Mouse (Mus musculus) CH12F3 (cell line): ENCODE results near the gene Ehmt2.

ENCODE experiments used
- in situ Hi-C: fragments of 300-500 bp; cut with MboI; formaldehyde crosslinking; loops from 2 replicates; pipeline ENCODE4 v1.14.3; 2020; ENCODE audit warnings: low sequenced_read_pairs

Gene Ehmt2

DNA sequence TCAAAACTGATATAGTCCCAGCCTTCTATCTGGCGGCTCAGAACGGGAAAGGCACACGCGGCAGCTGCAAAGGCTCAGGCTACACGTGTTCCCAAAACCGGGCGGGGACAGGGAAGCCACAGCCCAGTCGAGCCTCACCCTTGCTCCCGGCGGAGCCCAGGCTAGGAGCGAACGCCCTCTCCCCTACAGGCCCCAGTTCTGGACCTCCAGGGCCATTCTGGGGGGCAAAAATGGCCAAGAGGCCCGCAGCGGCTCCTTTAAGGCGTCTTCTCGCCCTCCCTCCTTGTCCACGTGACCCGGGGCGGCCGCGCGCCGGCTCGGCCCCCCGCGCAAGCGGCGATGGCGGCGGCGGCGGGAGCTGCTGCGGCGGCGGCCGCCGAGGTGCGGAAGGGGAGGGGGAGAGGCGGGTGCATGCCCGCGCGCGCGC lies at the start of gene Ehmt2, which contains the start of gene C2:
TSS of gene Ehmt2 (plus strand) at position 310 of the 427 bp plus-strand sequence.
TSS of gene C2 (minus strand) at position 106 of the 427 bp plus-strand sequence.
- in situ Hi-C loops = no loop called here

DNA sequence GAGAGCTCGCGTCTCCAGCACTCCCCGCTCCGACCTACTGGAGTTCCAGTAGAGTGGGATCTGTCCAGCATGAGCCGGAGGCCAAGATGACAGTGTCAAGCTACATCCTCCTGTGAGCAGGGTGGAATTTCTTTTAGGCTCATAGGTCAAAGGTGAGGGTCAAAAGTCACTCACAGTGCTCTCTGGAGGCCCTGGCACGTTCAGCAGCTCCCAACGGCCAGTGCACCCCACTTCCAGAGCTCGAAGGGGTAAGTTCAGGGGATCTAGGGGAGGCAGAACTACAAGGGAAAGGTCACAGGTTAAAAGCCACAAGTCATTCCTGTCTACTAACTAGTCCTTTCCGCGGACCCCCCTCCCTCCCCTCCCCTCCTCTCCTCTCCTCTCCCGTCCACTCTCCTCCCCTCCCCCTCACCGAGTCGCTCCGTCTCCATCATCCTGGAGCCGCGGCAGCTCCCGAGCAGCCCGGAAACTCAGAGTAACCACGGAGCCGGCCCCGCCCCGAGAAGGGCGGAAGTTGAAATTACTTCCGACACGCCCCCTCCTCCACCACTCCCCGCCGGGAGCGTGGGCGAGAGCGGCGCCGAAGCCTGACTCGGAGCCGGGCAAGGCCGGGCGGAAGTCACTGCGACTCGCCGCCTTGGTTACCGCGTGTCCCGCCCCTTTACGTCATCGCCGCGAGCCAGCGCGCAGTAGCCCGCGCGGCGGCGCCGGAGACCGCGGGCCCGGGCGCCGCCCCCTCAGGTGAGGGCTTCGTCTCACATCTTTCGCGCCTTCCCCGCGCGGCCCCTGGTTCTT lies 48.4 kb upstream of the Ehmt2 start, which contains the start of the genes Skiv2l and Nelfe:
TSS of gene Skiv2l (minus strand) at position 489 of the 795 bp plus-strand sequence.
TSS of gene Nelfe (plus strand) at position 670 of the 795 bp plus-strand sequence.
- in situ Hi-C loops = no loop called here

DNA sequence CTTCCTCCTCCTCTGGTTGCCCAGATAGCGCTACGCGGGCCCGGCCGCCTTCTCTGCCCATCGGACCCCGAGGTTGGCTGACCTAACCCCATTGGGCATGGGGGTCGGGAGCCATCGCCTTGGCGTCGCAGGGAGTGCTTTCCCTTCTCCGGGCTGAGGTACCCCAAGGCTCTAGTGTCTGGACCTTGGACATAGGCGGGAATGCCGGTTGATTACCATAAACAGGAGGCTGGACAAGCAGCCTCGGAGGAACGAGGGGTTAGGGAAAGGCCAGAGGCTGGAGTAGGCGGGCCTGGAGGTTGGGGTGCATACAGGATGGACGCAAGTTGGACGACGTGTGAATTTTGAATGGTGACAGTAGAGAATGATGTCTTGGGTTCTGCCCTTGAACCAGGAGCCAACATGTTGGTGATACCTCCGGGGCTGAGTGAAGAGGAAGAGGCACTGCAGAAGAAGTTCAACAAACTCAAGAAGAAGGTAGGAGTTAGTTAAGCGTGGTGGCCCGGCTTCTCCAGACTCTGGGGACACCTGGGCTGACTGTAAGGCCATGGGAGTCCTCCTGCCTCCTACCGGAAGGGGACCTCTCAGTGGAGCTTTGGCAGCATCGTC lies 47.6 kb upstream of the Ehmt2 start:
- in situ Hi-C loops = no loop called here

DNA sequence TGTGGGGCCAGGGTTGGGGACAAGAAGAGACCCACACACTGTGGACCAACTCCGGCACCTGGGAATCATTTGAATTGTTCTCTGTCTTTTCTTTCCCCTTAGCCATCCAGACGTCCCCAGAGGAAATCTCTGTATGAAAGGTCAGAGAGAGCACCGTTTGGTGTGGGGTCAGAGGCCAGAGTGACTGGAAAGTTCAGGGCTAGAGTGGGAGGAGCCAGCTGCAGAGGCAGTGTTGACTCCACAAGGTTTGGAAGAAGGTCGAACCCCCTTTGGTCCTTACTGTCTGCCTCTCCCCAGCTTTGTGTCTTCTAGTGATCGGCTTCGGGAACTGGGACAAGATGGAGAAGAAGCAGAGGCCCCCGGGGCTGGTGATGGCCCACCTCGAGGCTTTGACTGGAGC lies 44.8 kb upstream of the Ehmt2 start:
- in situ Hi-C loops = no loop called here

DNA sequence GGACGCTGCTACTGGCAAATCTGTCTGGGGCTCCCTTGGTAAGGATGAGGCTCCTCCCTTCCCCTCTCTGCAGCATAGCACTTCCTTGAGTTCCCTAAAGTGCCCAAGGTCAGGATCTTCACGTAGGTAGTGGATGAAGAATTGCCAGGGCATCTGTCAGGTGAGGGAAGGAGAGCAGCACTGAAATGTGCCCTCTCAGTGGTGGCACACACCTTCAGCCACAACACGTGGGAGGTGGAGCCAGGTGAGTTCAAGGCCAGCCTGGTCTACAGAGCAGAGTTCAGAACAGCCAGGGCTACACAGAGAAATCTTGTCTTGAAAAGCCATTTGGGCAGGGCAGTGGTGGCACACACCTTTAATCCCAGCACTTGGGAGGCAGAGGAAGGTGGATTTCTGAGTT lies 43.5 kb upstream of the Ehmt2 start:
- in situ Hi-C loops = loop anchor here (5.0 kb wide), 1 partner anchor 93 kb away; no protein-coding TSS in a partner anchor

DNA sequence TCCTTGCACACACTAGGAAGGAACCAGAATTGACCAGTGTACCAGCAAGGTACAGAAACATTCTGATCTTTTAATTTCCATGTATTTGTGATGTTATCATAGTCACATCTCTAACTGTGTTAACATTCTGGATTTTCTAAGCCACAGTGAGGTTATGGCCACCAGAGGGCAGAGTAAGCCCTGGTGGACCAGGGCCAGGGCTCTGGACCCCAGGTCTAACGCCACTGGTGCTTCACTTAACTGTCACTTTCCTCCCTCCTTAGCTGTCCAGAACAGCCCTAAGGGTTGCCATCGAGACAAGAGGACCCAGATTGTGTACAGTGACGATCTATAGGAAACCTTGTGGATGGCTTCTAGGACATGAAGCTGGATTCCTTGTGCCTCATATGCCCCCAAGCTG lies 42.4 kb upstream of the Ehmt2 start:
- in situ Hi-C loops = loop anchor here (5.0 kb wide), 1 partner anchor 91 kb away; no protein-coding TSS in a partner anchor

DNA sequence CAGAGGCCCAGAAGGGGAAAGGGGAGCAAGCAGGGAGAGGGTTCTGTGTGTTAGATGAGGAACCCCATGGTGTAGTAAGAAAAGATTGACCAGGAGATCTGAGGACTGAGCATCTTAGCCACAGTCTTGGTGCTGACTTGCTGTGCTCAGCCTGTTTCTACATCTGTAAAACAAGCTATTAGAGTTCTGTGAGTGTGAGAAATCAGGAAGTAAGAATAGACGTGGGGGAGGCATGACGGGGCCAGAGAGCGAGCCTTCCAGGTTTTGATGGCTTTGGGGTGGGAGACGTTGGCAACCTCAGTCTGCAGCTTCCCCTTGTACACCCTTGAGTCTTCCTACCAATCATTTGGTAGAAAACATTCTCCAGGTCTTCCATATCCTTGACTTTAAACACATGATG lies 39.6 kb upstream of the Ehmt2 start:
- in situ Hi-C loops = loop anchor here (5.0 kb wide), 1 partner anchor 89 kb away; no protein-coding TSS in a partner anchor

DNA sequence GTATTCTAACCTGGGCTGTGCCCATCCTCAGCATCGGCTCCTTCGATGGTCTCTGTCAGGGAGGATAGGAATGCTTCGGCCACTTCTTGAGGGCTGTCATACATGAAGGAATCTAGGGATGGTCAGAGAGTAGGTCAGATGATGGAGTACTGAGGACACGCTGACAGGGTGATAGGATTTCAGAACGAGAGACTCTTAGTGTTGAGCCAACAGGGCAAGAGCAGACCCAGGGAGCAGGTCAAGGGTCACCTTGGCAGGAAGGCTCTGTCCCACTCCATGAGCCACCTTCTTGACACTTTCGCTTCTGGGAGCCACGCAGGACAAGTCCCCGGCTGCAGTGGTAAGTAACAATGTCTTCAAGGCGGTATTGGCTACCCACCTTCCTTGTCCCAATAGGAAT lies 37.8 kb upstream of the Ehmt2 start:
- in situ Hi-C loops = no loop called here

DNA sequence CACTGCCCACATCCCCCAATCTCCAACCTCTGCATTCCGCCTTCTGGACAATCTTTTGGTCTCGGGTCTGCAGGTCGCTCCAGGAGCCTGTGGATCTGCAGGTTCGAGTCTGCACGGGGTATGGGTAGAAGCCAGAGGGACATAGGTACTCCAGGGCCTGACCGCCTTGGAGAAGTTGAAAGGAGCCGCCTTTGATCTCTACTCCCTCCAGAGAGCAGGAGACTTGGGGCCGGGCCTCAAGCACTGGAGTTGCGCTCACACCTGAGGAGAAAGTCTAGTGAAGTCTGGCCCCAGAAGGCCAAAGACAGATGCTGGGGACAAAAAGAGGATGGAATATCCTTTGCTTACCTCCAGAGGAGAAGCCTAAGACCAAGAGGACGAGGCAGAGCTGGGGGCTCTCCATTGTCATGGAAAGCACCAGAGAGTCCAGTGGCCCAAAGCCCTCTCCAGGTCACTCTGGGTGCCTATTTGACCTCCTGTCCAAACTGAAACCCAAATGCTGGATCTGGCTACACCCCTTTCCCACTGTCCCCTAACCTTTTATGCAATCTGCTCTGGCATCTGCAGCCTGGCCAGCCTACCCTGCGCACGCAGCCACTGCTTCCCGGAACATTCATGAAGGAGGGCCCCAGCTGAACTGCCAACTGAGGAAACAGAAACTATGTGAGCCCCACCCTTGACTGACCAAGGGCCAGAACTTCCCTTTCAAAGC lies 36.4 kb upstream of the Ehmt2 start:
- in situ Hi-C loops = no loop called here

DNA sequence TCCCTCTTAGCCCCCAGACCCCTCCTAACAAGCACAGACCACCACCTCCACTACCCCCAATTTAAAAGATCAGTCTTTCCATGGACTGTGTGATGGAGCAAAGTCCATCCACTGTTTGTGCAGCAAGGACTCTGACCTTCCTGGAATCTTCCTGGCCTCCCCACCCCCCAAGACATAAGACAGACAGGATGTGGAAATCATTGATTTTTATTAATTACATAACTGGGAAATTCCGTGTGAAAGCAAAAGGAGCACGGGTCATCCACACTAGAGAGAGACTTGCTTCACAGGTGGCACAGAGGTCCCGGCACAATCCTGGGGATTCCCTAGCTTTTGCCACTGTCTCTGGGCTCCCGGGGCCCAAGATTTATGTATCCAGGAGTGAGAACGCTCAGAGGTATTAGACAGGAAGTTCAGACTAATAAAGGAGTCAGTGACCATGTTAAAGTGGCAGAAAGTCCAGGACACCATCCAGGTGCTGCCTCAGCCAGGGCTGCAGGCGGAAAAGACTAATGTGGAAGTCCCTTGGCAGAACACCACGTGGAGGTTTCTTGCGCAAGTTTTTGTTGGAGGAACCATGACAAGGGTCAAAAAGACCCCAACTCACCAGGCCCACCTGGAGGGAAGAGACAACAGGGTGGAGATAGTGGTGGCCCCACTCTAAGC lies 35.7 kb upstream of the Ehmt2 start, which contains the start of gene Cfb:
TSS of gene Cfb (minus strand) at position 103 of the 666 bp plus-strand sequence.
- in situ Hi-C loops = no loop called here

DNA sequence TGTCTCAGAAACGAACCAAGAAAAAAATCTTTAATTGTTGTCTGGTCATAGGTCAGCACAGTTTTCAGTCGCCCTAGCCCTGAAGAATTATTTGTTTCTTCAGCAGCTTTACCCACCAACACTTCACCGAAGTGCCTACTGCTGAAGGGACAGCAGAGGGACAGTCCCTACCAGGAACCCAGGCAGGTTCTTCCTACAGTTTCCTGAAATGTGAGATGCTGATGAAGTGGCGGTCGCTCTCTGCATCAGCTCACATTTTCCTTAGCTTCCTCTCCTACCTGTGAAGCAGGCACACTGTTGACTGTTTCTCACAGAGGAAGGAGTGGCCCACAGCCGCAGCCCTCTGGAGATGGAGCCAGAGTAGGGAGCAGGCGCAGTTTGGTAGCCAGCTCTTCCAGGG lies 32.3 kb upstream of the Ehmt2 start:
- in situ Hi-C loops = no loop called here

DNA sequence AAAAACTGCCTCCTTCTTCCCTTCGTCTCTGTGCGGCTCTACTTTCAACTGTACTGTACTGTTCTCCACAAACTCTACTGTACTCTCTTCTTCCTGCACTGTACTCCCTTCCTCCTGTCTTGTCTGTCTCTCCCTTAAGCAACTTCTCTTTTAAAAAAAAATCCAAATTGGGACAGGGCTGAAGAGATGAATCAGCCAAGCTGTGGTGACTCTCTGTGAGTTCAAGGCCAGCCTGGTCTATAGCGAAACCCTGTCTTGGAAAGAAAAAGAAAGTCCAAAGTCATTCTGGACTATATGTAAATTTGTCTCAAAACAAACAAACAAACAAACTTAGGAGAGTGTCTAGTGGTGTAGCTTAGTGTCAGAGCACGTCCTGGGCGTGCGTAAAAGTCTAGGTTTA lies 23.9 kb upstream of the Ehmt2 start:
- in situ Hi-C loops = no loop called here

DNA sequence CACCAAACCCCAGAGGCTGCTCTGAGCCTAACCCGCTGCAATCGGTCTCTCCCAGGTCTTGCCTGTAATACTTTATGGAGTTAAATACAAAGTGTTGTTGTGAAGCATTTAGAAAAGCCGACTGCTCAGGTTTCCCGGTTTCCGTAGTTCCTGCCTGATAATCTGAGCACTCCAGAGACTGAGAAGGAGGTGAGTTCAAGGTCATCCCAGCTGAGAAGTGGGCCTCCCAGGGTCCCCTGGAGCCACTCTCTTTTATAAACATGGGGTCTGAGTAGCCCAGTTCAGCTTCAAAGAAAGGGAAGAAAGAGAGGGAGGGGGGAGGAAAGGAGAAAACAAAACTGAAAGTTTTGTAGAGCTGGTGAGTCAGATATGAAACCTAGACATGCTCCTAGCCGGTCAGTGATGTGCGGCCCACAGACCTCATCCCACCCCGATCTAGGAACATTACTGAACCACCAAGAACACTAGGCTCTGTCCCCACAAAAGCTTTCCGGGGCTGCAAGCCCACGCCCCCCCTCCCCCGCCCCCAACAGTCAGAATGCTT lies 18.9 kb upstream of the Ehmt2 start, which contains the start of gene Zbtb12:
TSS of gene Zbtb12 (plus strand) at position 148 of the 544 bp plus-strand sequence.
- in situ Hi-C loops = no loop called here

DNA sequence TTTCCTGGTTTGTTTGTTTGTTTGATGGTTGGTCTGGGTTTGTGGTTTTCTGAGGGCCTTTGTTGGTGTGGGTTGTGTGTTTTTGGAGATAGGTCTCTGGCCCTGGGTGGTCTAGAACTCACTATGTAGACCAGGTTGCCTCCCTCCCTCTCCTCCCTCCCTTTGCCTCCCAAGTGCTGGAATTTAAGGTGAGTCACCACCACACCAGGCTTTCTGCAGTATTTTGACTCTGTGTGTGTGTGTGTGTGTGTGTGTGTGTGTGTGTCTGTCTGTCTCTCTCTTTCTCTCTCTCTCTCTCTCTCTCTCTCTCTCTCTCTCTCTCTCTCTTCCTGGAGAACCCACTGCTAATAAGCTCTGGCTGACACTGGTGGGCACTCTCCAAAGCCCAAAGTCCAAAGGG lies 17.1 kb upstream of the Ehmt2 start:
- in situ Hi-C loops = no loop called here

DNA sequence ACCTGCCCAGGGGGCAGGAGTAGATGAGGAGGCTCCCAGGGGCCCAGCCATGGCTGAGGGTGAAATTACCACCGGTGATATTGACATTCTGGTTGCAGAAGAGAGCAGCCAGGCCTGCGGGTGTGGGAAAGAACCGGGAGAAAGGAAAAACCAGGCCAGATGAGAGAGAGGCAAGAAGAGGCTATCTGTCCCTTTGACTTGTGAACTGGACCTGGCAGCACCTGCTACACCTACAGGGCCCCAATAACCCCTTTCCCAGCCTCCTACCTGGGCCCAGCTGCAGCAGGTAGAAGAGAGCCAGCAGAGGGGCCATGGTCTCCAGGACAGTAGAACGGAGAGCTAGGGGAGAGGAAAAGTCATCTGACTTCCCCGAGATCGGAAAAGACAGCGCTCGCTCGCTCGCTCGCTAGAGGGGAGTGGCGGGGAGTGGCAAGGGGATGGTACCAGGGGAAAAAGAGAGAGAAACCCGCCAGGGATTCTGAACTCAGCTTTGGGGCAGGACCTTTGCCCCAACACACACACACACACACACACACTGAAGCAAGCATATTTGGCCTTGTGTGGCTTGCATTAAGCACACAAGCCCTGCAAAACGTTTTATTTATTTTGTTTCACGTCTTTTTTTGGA lies 16.5 kb upstream of the Ehmt2 start, which contains the start of gene Gm20547:
TSS of gene Gm20547 (minus strand) at position 360 of the 628 bp plus-strand sequence.
- in situ Hi-C loops = no loop called here

DNA sequence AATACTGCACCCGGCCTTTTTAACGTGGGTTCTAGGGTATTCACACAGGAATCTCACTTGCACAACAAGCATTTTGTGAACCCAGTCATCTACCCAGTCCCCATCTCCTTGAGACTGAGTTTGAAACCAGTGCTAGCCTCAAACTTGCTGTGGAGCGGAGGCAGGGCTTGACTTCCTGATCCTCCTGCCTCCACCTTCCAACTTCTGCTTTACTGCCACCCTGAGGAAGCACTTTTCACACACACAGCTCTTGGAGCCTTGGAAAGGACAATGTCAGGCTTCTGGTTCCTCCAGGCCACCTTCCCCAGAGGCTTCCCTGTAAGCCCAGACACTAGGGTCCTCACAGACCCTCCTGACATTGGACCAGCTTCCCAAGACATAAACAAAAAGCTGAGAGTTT lies 14.9 kb upstream of the Ehmt2 start:
- in situ Hi-C loops = no loop called here

DNA sequence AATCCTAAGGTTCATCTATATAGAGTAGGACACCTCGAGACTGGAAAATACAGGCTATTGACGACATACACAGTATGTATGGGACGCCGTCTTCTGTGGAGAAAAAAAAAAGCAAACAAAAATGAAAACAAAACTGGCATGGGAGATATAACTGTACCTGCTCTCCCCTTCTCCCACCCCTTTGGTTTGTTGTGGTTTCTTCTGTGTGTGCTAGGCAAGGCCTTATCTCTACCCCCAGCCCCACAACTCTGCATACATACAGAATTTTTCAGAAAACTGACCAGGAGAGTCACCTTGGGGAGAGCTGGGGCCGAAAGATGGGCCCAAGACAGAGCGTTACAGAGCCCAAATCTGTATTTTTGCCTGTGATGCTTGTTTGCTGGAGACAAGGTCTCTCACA lies 13.6 kb upstream of the Ehmt2 start:
- in situ Hi-C loops = no loop called here

DNA sequence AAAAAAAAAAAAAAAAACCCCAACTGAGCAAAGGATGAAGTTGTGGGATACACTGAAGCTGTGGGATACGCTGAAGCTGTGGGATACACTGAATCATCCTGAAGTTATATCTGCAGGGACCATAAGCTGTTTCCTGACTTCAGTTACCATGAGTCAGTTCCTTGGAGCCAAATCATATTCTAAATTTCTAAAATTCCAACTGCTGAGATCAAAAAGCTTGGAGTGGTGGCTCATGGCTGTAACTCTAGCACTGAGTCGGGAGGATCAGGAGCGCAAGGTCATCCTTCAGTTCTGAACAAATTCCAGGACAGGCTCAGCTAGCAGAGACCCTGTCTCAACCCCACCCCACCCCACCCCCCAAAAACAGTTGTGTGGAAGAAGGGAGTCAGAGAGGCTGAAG lies 12.7 kb upstream of the Ehmt2 start:
- in situ Hi-C loops = no loop called here

DNA sequence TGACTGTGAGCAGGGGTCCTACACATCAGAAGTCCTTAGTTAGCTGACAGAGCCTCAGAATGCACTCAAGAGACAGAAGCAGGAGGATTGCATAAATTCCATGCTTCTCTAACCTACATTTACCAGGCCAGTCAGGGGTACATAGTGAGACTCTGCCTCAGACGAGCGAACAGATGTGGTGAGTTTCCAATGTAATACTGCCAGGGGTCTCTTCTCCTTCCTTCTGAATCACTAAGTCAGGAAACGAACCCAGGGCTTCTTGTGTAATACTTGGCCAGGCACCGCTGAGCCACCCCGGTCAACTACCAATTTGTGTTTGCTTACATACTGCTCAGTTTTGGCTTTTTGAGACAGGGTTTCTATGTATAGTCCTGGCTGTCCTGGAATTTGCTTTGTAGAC lies 10.3 kb upstream of the Ehmt2 start:
- in situ Hi-C loops = no loop called here
